Mouse (Mus musculus) embryonic fibroblast, embryonic 13.5 days (primary cell): ENCODE results near the gene Fads3. TPM values are rescaled to one million over a fixed set of nuclear protein-coding genes. Genes with fewer than 3 reads are reported as not detected.
A peak's percentile ranks its signal among the peaks of the same experiment; 100 is the strongest.

Experiments used
- H3K27ac ChIP-seq: 2 replicates; pipeline ENCODE4 v1.5.1; 2012; ENCODE audit warnings: low read length, control low read depth, inconsistent platforms; ENCODE audit not compliant: insufficient read depth
- H3K4me1 ChIP-seq: 2 replicates; pipeline ENCODE4 v1.6.1; 2011; ENCODE audit warnings: low read length; ENCODE audit not compliant: control insufficient read depth, insufficient read depth
- H3K4me3 ChIP-seq: 2 replicates; pipeline ENCODE4 v1.5.1; 2011; ENCODE audit warnings: mild to moderate bottlenecking, control low read depth, low read length; ENCODE audit not compliant: insufficient read depth
- CTCF ChIP-seq: IDR thresholded peaks from 2 replicates; pipeline ENCODE4 v1.5.1; 2011; ENCODE audit warnings: mild to moderate bottlenecking, control low read depth, low read length, moderate library complexity, borderline replicate concordance; ENCODE audit not compliant: insufficient read depth
- POLR2A ChIP-seq: IDR thresholded peaks from 2 replicates; pipeline ENCODE4 v1.6.1; 2011; ENCODE audit warnings: low read depth, mild to moderate bottlenecking, control low read depth, low read length, moderate library complexity
- polyA plus RNA-seq: library from polyadenylated mRNA; stranded (reverse); fragments of >200 nt; gene quantifications from 2 replicates; pipeline ENCODE4 v1.2.4, GENCODE M21; 2011; ENCODE audit warnings: low read depth; ENCODE audit not compliant: missing spikeins, insufficient read length

Gene Fads3
- polyA plus RNA-seq, 1 experiment: 115 TPM

GRCm38 (mm10) chr19:10093829-10094228 lies 52.5 kb downstream of the Fads3 start:
- TF ChIP-seq CTCF: no peak
- no peak for TF ChIP-seq POLR2A
- Histone ChIP-seq H3K4me3 (no peak overlapping the region), H3K4me1 (no peaks in the 10 kb centered on the region), H3K27ac (no peak overlapping the region)

- Histone ChIP-seq H3K4me3 (no peak overlapping the region), H3K27ac (no peak overlapping the region), H3K4me1 (no peaks in the 10 kb centered on the region)
- TF ChIP-seq POLR2A: no peak
- TF ChIP-seq CTCF: no peak
Observed at GRCm38 (mm10) chr19:10094695-10095094, 53.3 kb downstream of the Fads3 start.

- H3K4me1 ChIP-seq: no peaks in the 10 kb centered on the region
- H3K27ac ChIP-seq: no peak overlapping the region
- H3K4me3 ChIP-seq: no peak overlapping the region
- TF ChIP-seq POLR2A (no peak), CTCF (no peak)
Observed at GRCm38 (mm10) chr19:10096371-10096876, 55.1 kb downstream of the Fads3 start.

GRCm38 (mm10) chr19:10097826-10098225 lies 56.5 kb downstream of the Fads3 start:
- Histone ChIP-seq H3K4me3 (no peak overlapping the region), H3K27ac (no peak overlapping the region), H3K4me1 (peaks cover 6% of the 10 kb centered on the region)
- TF ChIP-seq POLR2A (no peak), CTCF (no peak)

GRCm38 (mm10) chr19:10100631-10101071 lies 59.3 kb downstream of the Fads3 start:
- H3K27ac ChIP-seq: peak overlapping the region; percentile 69
- peak overlapping the region; percentile 59 for H3K4me3 ChIP-seq
- TF ChIP-seq CTCF: peak; percentile 46; the same call in 1 of the 2 replicates
- TF ChIP-seq POLR2A: no peak
- peaks cover 6% of the 10 kb centered on the region for H3K4me1 ChIP-seq

GRCm38 (mm10) chr19:10101341-10102053 lies 60.1 kb downstream of the Fads3 start, which contains the start of gene Fads2:
Fads2 (minus strand) TSS chr19:10101746.
- peak within 1 kb of the TSS; percentile 59 for H3K4me3 ChIP-seq
- TF ChIP-seq CTCF: no peak
- peak; percentile 98 for TF ChIP-seq POLR2A
- H3K4me1 ChIP-seq: peaks cover 6% of the 10 kb centered on the region
- peak within 1 kb of the TSS; percentile 74 for H3K27ac ChIP-seq

GRCm38 (mm10) chr19:10102054-10102700 lies 60.8 kb downstream of the Fads3 start:
- Histone ChIP-seq H3K4me3 (peak overlapping the region; percentile 51), H3K27ac (peak overlapping the region; percentile 74), H3K4me1 (peaks cover 6% of the 10 kb centered on the region)
- no peak for TF ChIP-seq POLR2A
- TF ChIP-seq CTCF: no peak

- no peak overlapping the region for H3K4me3 ChIP-seq
- H3K27ac ChIP-seq: no peak overlapping the region
- TF ChIP-seq POLR2A (no peak), CTCF (no peak)
- peaks cover 10% of the 10 kb centered on the region for H3K4me1 ChIP-seq
Observed at GRCm38 (mm10) chr19:10104234-10104633, 62.9 kb downstream of the Fads3 start.

GRCm38 (mm10) chr19:10105034-10105493 lies 63.7 kb downstream of the Fads3 start:
- no peak for TF ChIP-seq CTCF
- no peak for TF ChIP-seq POLR2A
- Histone ChIP-seq H3K4me3 (no peak overlapping the region), H3K27ac (no peak overlapping the region), H3K4me1 (peaks cover 10% of the 10 kb centered on the region)

GRCm38 (mm10) chr19:10106634-10107033 lies 65.3 kb downstream of the Fads3 start:
- no peak overlapping the region for H3K4me3 ChIP-seq
- peaks cover 10% of the 10 kb centered on the region for H3K4me1 ChIP-seq
- TF ChIP-seq CTCF (no peak), POLR2A (no peak)
- no peak overlapping the region for H3K27ac ChIP-seq
